Mouse (Mus musculus) bone marrow macrophage, adult 2 months (primary cell): ENCODE measurements around the gene Hacd1.

Experiments used
- CTCF ChIP-seq: IDR thresholded peaks from 2 replicates; pipeline ENCODE4 v1.5.1; 2012; ENCODE audit warnings: low read depth, mild to moderate bottlenecking, low read length, moderate library complexity
- POLR2A ChIP-seq: IDR thresholded peaks from 2 replicates; pipeline ENCODE4 v1.6.1; 2012; ENCODE audit warnings: mild to moderate bottlenecking, low read depth, low read length, borderline replicate concordance

GRCm38 (mm10) chr2:14005121-14005520 lies 50.8 kb downstream of the Hacd1 start:
- TF ChIP-seq POLR2A (no peak), CTCF (no peak)
